Mouse (Mus musculus) cerebellum, adult 9-11 months (tissue): ENCODE data around the gene Rerg.
"Not testable (repeated sequence)": the region's sequence is repeated elsewhere in the genome, so short reads cannot be mapped to it uniquely, and the experiment has no call there.

ENCODE experiments used
- DNase-seq: peaks from one replicate; pipeline ENCODE4 v3.0.0; 2022

The Rerg gene

DNA sequence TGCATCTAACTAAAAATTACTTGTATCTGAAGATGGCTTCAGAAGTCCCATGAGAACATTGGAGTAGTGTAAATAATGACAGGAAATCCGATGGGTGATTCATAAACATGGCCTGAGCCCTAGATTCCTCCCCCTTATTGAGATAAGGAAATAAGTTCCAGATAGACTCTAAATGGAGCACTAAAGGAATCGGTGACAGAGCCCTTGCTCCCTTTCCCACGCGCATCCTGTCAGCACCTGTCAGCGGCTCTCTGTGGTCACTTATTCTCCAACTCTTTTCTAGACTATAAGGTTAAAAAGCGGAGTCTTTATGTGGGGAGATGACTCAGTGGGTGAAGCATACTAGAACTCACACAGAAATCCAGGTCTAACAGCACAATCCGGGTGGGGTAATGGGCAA, 104.8 kb downstream of the Rerg start:
- DNase-seq, result no peak

DNA sequence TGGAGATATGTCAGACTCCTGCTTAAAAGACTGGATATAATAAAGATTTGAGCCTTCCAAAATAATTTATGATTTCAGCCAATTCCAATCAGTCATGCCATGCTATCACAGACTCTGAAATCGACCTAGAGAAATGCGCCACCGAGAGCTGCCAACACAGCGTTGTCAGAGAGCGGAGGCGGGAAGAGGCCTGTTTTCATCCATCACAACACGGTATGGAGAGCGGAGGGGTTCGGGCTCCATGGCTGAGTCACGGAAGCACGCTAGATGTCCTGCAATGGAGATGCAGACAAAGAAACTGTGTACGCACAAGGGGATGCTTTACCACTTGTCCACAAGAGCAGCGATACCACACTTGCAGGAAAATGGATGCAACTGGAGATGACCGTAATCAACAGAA, 105.5 kb downstream of the Rerg start:
- DNase-seq, result no peak

GRCm38 (mm10) chr6:137063239-137063940, 106.9 kb downstream of the Rerg start:
- DNase-seq, result no peak

GRCm38 (mm10) chr6:137061880-137062531, 108.3 kb downstream of the Rerg start:
- DNase-seq, result no peak

DNA sequence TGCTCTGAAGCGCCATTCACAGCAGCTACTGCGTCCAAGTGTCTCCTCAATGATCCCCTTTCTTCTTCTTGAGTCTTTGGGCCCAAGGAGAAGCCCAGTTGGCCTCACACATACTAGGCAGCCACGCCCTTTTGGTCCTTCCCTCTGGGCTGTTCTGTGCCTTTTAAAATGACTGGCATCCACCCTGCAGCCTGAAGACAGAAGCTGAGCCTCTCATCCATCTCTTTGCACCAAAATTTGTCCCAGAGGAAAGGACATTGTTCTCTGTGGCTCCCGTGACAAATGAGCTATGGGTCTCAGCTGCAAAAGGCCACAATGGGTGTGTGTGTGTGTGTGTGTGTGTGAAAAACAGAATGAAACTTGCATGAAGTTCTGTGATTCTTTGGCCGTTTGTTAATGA, 109.7 kb downstream of the Rerg start:
- DNase-seq, result no peak

DNA sequence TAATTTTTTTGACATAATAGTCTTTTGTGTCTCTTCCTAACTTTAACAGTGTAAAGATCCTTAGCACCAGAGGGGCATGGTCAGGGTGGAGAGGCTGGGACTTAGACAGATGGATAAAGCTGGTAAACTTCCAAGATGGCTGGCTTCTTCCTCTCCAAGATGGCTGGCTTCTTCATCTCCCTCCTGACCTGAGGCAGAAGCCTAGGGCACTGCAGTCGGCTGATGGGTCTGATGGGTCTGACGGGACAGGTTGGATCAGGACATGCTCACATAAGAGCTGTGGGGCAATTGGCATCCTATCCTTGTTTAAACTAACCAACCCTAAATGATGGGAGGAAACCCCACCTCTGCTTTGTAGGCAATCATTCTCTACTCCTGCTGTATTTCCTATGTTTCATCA, 112.0 kb downstream of the Rerg start:
- no peak for DNase-seq

DNA sequence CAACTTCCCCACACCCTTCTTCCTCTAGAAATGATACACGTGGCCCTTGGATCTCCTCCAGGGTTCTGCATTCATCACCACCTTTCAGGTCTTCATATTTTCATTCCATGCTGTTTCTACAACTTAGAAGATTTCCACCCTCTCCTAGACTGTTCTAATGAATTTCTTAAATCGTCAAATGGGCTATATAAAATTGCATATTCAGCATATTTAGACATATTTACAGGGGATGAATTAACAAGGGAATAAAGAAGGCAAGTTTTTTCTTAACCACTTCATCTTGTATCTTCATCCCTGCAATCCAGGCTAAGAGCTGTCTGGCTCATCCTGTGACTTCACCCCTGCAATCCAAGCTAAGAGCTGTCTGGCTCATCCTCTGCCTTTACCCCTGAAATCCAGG, 116.2 kb downstream of the Rerg start:
- no peak for DNase-seq

DNA sequence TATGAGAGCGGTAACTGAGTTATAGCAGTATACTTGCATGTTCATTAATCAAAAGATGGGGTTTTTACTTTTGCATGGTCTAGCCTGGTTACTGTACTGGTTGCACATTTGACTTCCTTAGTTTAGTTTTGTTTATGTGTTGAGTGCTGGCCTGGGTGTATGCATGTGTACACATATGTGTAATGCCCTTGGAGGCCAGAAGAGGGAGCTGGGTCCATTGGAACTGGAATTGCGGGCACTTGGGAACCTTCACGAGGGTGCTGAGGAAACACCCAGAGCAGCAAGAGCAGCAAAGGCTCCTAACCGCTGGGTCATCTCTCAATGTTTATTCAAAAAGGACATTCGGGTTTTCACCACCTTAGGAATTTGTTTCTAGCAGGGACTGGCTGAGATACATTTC, 116.8 kb downstream of the Rerg start:
- no peak for DNase-seq

- no peak for DNase-seq
Measured at GRCm38 (mm10) chr6:137053006-137053405, 117.3 kb downstream of the Rerg start.

DNA sequence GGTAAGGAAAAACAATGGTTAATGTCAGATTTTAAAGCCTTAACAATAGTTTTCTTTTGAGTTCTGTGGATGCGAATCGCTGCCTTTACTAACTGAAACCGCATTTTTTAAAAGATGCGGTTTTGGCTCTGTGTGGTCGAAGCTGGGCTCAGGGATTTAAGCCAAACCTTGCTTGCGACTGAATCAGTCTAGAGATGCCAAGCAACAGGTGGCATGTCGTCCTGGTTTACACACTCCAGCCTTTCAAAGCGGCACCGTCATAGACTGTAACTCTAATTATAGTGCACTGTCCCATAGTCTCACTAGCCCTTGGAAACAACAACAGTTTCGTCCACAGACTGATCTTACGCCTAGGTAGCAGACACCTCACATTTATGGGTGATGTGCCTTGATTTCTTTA, 123.3 kb downstream of the Rerg start:
- no peak for DNase-seq

GRCm38 (mm10) chr6:137045011-137045504, 125.2 kb downstream of the Rerg start:
- no peak for DNase-seq

DNA sequence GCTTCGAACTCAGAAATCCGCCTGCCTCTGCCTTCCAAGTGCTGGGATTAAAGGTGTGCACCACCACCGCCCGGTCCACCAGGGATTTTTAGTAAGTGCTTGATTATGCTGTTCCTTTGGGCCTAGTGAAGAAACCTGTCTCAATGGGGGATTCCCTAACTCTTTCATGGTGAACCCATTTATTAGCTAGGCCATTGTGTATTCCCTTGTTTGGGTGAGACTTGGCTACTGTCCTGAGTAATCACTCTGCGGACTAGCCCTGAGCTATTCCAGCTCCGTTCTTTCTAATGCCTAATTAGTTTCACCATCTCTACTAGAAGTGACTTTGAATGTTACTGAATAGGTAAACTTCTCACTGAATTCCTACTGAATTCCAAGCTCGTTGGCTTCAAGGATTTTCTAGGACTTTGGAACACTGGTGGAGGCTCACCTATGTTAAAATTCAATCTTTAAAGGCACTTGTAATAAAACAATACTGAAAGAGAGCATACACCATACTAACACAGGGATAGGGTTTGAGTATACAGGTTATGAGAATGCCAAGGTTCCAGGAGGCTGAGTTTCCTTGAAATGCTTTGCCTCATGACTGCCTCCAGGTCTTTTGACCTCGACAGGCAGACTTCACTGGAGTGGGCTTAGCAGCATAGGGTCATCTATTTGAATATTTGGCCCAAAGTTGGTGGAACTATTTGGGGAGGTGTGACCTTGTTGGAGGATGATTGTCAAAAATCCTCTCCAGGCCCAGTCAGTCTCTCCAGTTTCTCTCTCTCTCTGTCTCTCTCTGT, 134.5 kb downstream of the Rerg start:
- DNase-seq, result not testable (repeated sequence)

- DNase-seq, result no peak
Measured at GRCm38 (mm10) chr6:137030611-137031097, 139.6 kb downstream of the Rerg start.

GRCm38 (mm10) chr6:137029931-137030610, 140.2 kb downstream of the Rerg start:
- DNase-seq, result no peak

DNA sequence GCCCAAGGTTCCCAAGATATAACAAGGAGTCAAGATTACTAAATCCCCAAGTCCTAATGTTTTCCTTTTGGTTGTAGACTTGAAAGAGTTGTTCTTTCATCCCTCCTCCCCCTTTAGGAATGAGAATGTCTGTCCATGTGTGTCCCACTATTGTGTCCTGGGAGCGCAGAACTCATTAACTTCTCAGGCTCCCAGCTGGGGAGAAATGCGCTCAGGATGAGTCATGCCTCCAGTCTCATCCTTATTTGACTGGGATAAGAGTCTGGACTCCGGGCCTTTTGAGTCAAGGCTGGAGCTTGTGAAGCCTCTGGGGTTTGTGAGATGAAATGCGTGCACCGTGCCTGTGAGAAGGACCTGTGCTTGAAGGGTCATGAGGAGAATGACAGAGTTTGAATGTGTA, 144.8 kb downstream of the Rerg start:
- DNase-seq, result no peak

- no peak for DNase-seq
Measured at GRCm38 (mm10) chr6:137024541-137024940, 145.8 kb downstream of the Rerg start.

GRCm38 (mm10) chr6:137017216-137017973, 152.9 kb downstream of the Rerg start:
- no peak for DNase-seq

DNA sequence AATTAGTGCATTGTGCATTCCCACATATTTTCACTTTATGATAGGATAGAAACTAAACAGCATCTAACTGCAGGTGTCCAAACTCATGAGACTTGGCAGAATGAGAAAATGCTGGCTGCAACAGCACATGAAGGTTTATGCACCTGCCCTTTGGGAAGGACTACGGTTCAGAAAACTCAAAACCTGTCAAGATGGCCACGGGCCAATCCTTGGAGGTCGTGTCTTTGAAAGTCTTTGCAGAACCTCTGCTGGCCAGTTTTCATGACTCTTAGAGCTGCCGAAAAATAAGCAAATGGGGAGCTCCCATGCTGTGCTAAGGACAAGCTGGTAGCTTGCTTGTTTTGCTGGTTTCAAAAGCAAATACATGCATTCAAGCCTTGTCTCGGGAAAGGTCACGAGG, 156.0 kb downstream of the Rerg start:
- peak; percentile 22 for DNase-seq

DNA sequence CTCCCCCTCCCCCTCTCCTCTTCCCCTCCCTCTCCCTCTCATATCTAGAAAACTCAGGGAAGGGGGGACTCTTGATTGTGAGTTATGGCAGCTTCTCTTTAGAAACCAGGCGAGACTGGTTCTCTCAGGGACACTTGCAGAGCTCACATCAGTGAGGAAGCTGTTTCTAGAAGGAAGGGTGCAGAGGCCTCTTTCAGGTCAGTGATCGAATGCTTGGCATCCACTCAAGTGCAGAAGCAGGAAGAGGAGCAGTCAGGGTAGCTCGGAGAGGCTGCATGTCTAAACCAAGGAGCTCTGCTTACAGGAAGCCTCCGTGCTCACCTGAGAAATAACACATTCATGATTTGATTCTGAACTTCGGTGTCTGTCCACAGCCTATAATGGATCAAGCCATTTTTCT, 159.1 kb downstream of the Rerg start:
- DNase-seq, result no peak
